Mouse (Mus musculus) limb, embryonic 14.5 days (tissue): ENCODE measurements around the gene Mrpl23. TPM values are rescaled to one million over a fixed set of nuclear protein-coding genes. Genes with fewer than 3 reads are reported as not detected.

Experiments
- ATAC-seq: fragments of 200-750 bp; cut with Nextera tagmentation; 2 replicates; pipeline ENCODE4 v1.8.0; 2017; ENCODE audit warnings: low read depth, moderate number of reproducible peaks, moderate TSS enrichment; ENCODE audit not compliant: low FRiP score
- DNase-seq: peaks from one replicate; pipeline ENCODE4 v3.0.0-alpha.2; 2015; ENCODE audit warnings: low spot score
- H3K27ac ChIP-seq: fragments of 300-500 bp; sonication (generic); replicated peaks from 2 replicates; pipeline ENCODE4 v1.5.1; 2014; ENCODE audit warnings: low read depth, mild to moderate bottlenecking, low read length, moderate library complexity, mixed read lengths
- H3K27me3 ChIP-seq: fragments of 300-500 bp; sonication (generic); 2 replicates; pipeline ENCODE4 v1.6.1; 2014; ENCODE audit warnings: low read length, mixed read lengths; ENCODE audit not compliant: control insufficient read depth, insufficient read depth
- H3K36me3 ChIP-seq: fragments of 300-500 bp; sonication (generic); 2 replicates; pipeline ENCODE4 v1.6.1; 2014; ENCODE audit warnings: mild to moderate bottlenecking, low read length, moderate library complexity, mixed read lengths; ENCODE audit not compliant: control insufficient read depth, insufficient read depth
- H3K4me1 ChIP-seq: fragments of 300-500 bp; sonication (generic); 2 replicates; pipeline ENCODE4 v1.6.1; 2014; ENCODE audit warnings: antibody characterized with exemption, low read length, mixed read lengths; ENCODE audit not compliant: control insufficient read depth, insufficient read depth
- H3K4me2 ChIP-seq: fragments of 300-500 bp; sonication (generic); replicated peaks from 2 replicates; pipeline ENCODE4 v1.6.1; 2014; ENCODE audit warnings: low read depth, mild to moderate bottlenecking, low read length, moderate library complexity; ENCODE audit not compliant: severe bottlenecking
- H3K4me3 ChIP-seq: fragments of 300-500 bp; sonication (generic); replicated peaks from 2 replicates; pipeline ENCODE4 v1.5.1; 2014; ENCODE audit warnings: low read length
- H3K9ac ChIP-seq: fragments of 300-500 bp; sonication (generic); 2 replicates; pipeline ENCODE4 v1.6.1; 2014; ENCODE audit warnings: mild to moderate bottlenecking, low read depth, low read length, moderate library complexity; ENCODE audit not compliant: severe bottlenecking
- H3K9me3 ChIP-seq: fragments of 300-500 bp; sonication (generic); 2 replicates; pipeline ENCODE4 v1.6.1; 2016; ENCODE audit warnings: low read length; ENCODE audit not compliant: control insufficient read depth
- POLR2A ChIP-seq: fragments of 200-500 bp; IDR thresholded peaks from 2 replicates; pipeline ENCODE4 v1.8.0; 2012; ENCODE audit warnings: inconsistent platforms, mild to moderate bottlenecking, moderate library complexity, borderline replicate concordance; ENCODE audit not compliant: insufficient read depth, insufficient read length; ENCODE audit errors: extremely low read depth
- WGBS: fragments of 180-500 bp; shearing (Covaris S2); extraction: QIAGEN DNeasy Blood & Tissue Kit; methylation state at CpG from one replicate; pipeline ENCODE4 v1.1.7; 2014; 5-methylcytosine and 5-hydroxymethylcytosine counted together
- polyA plus RNA-seq, 2 experiments: library from polyadenylated mRNA; depleted of rRNA in 1 of 2; stranded (reverse) in 1 of 2; unstranded in 1 of 2; fragments of >200 nt; fragmentation: Nextera tagmentation in 1 of 2; extraction: Ambion mirVana in 1 of 2; gene quantifications; 2 replicates each; pipeline versions ENCODE4 v1.2.1 to v1.2.3; 2012 to 2014

Mrpl23 gene
- polyA plus RNA-seq, 2 experiments, result 30.0 to 94.6 TPM

DNA sequence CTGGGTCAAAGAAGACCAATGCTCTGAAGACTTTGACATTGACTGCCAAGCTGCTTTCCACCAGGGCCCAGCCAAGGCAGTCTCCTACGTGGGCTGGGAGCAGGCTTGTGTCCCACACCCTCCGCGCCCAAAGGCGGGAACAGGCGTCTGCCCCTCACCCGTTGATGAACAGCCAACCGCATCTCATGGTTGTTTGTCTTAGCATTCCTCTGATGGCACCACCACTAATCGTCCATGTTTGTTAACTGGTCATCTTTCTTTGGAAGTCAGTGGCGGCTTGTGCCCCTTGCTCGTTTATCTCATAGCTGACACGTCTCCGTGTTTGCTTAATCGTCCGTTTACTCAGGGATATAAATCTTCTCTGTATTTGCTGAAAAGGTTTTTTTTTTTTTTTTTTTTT is 23.0 kb upstream of the Mrpl23 start:
- Histone ChIP-seq H3K27me3 (no peaks in the 10 kb centered on the region), H3K27ac (peak overlapping the region; percentile 96), H3K4me1 (peaks cover 48% of the 10 kb centered on the region), H3K4me2 (no peak overlapping the region), H3K36me3 (no peaks in the 10 kb centered on the region), H3K9ac (no peak overlapping the region), H3K4me3 (no peak overlapping the region), H3K9me3 (no peaks in the 10 kb centered on the region)
- no peak for TF ChIP-seq POLR2A
- DNase-seq (peak; percentile 48), ATAC-seq (no peak)
- WGBS, result 23% methylated on average over 14 of the region's 14 CpGs

DNA sequence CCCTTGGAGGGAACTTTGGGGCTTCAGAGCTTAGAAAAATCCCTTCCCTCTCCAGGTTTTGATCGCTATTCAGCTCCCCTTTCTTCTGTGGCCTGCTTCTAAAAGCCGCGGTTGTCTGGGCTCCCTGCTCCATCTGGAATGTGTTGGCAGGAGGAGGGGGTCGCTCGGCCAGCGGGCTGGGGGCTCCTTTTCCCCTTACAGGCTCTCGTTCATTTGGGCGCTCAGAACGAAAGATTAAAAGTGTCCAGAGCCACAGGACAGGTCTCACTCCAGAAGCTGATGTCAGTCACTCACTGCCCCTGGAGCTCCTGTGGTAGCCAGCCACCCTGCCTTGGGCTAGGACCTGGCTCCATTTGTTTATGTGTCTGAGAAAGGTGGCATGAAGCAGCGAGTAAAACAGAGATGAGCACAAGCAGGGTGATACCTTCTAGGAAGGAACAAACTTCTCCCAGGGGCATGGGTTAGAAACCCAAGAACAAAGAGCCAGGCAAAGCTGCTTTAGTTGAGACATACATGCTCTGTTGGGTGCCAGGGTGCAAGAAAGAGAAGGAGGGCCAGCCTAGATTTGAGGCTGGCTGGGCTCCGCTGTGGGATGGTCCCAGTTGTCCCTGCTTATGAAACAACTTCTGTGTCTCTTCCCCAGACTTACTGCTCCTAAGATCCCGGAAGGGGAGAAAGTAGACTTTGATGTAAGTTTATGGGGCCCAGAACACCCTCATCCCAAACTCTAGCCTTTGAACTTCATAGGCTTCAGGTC is 22.3 kb upstream of the Mrpl23 start:
- Histone ChIP-seq H3K27ac (peak overlapping the region; percentile 96), H3K9me3 (no peaks in the 10 kb centered on the region), H3K4me1 (peaks cover 51% of the 10 kb centered on the region), H3K27me3 (no peaks in the 10 kb centered on the region), H3K4me3 (no peak overlapping the region), H3K9ac (peak overlapping the region; percentile 32; the same call in 1 of the 2 replicates), H3K36me3 (no peaks in the 10 kb centered on the region), H3K4me2 (no peak overlapping the region)
- no peak for TF ChIP-seq POLR2A
- DNase-seq, result peak; percentile 77
- peak; percentile 70 for ATAC-seq
- 12% methylated on average over 12 of the region's 12 CpGs for WGBS

DNA sequence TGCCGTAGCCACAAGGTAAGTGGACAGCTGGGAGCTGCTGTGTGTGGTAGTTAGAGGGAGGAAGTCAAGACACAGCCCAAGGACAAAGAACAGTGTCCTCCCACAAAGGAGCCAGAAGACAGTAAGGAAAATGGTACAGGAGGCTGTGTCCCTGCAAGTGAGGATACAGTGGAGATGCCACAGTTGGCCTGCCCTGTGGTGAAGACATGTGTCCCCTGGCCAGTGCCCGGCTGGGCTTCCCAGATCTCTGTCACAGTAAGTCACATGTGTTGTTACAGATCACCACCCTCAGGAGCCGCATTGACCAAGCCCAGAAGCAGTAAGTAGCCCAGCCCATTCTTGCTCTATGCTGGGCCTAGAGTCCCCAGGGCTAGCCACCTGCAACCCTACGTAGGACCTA is 18.4 kb upstream of the Mrpl23 start:
- WGBS, result 74% methylated on average over 4 of the region's 4 CpGs
- H3K4me3 ChIP-seq, result no peak overlapping the region
- no peaks in the 10 kb centered on the region for H3K27me3 ChIP-seq
- H3K36me3 ChIP-seq, result no peaks in the 10 kb centered on the region
- H3K9me3 ChIP-seq, result no peaks in the 10 kb centered on the region
- no peak overlapping the region for H3K27ac ChIP-seq
- TF ChIP-seq POLR2A, result no peak
- H3K9ac ChIP-seq, result no peak overlapping the region
- H3K4me2 ChIP-seq, result no peak overlapping the region
- H3K4me1 ChIP-seq, result peaks cover 45% of the 10 kb centered on the region
- no peak for DNase-seq
- no peak for ATAC-seq

DNA sequence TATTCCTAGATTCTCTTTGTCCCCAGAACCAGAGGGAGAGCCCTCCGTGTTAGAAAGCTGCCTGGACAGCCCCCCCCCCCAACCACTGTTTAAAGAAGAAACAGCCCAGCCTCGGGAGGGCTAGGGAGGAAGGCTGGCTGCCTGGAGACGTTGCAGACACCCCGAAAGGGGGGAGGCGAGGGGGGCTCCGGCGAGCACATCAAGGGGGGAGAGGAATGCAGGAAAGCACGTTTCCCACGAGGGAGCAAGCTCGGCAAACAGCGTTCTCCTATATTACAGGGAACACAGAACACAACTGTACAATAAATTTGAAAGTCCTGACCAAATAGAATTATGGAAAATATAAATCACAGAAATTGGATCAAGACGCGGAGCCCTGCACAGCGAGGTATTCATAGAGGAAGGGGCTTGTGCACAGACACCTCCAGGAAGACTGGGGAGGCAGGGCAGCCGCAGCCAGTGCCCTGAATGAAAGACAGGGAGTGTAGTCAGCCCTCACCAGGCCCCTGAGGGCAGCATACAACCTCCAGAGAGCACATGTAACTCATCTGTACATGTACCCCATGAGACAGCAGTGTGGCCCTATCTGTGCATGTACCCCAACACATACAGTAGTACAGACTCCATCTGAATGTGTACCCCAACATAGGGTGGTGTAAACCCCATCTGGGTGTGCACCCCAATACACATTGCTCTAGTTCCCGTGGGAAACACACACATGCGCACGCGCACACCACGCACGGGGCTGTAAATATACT is 16.1 kb upstream of the Mrpl23 start:
- no peaks in the 10 kb centered on the region for H3K27me3 ChIP-seq
- H3K9me3 ChIP-seq, result no peaks in the 10 kb centered on the region
- H3K9ac ChIP-seq, result peak overlapping the region; percentile 36; the same call in 1 of the 2 replicates
- H3K4me3 ChIP-seq, result no peak overlapping the region
- WGBS, result 27% methylated on average over 21 of the region's 21 CpGs
- no peak for TF ChIP-seq POLR2A
- DNase-seq, result peak; percentile 82
- no peaks in the 10 kb centered on the region for H3K36me3 ChIP-seq
- 0 out of 2 replicates have a peak overlapping the region, but pooled peaks have one; percentile 9 for H3K4me2 ChIP-seq
- peak overlapping the region; percentile 94 for H3K27ac ChIP-seq
- peak; percentile 87 for ATAC-seq
- H3K4me1 ChIP-seq, result peaks cover 29% of the 10 kb centered on the region

- Histone ChIP-seq H3K9me3 (no peaks in the 10 kb centered on the region), H3K4me1 (peaks cover 33% of the 10 kb centered on the region), H3K27me3 (no peaks in the 10 kb centered on the region), H3K4me3 (no peak overlapping the region), H3K36me3 (no peaks in the 10 kb centered on the region), H3K27ac (no peak overlapping the region), H3K9ac (no peak overlapping the region), H3K4me2 (no peak overlapping the region)
- TF ChIP-seq POLR2A, result no peak
- DNase-seq (no peak), ATAC-seq (no peak)
- 83% methylated on average over 2 of the region's 3 CpGs for WGBS
Observed at GRCm38 (mm10) chr7:142517531-142517930, 15.0 kb upstream of the Mrpl23 start.
